Mouse (Mus musculus) lung, postnatal 0 days (tissue): ENCODE measurements around the gene Gast.

Source experiments
- CTCF ChIP-seq: IDR thresholded peaks from 2 replicates; pipeline ENCODE4 v1.5.1; 2016; ENCODE audit warnings: antibody characterized with exemption, mild to moderate bottlenecking
- EP300 ChIP-seq: IDR thresholded peaks from 2 replicates; pipeline ENCODE4 v1.6.1; 2016; ENCODE audit warnings: antibody characterized with exemption, mild to moderate bottlenecking, control low read depth

DNA sequence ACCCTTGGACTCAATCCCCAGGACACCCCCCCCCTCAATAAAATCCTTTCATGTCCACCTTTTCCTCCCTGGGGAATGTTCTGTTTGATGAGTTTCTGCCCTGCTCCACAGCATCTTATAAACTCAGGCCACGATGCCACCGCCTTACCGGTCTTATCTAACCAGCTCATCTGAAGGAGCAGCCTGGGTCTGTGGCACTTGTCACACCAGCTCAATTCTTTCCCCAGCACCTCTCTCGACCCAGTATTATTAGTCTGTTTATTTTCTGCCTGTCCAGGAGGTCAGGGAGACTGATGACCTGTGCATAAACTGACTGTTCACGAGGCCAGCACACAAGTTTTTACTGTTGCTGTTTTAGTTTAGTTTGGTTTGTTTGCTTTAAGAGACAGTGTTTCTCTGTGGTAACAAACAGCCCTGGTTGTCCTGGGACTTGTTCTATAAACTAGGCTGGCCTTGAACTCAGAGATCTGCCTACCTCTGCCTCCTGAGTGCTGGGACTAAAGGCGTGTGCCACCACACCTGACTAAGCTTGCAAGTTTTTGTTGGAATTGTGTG lies 16.3 kb upstream of the Gast start:
- no peak for TF ChIP-seq CTCF
- TF ChIP-seq EP300: no peak
